Mouse (Mus musculus): ENCODE measurements at regions not wholly inside any gene's neighbourhood (a gene's known extent, or its start where the extent isn't known, plus 50 kb on each side); places are given as distances from the start of the nearest gene placed in this dataset.
A peak's percentile ranks its signal among the peaks of the same experiment; 100 is the strongest.

- H3K4me1 ChIP-seq (replicated peaks): no peaks in the 10 kb centered on the region
- no peaks in the 10 kb centered on the region for H3K27me3 ChIP-seq
- 88% methylated on average over 4 of the region's 4 CpGs for WGBS
- no peak for ATAC-seq (ENCODE audit: low FRiP score, low read depth)
- H3K36me3 ChIP-seq: no peaks in the 10 kb centered on the region
- H3K9ac ChIP-seq: no peak overlapping the region
- H3K9me3 ChIP-seq: no peaks in the 10 kb centered on the region
- no peak overlapping the region for H3K4me3 ChIP-seq
- H3K27ac ChIP-seq (replicated peaks): no peak overlapping the region
- H3K4me2 ChIP-seq: no peak overlapping the region
These were observed 217.7 kb downstream of the Lrfn2 start for GRCm38 (mm10) chr17:49149896-49150295.

- no peak overlapping the region for H3K9ac ChIP-seq
- no peak overlapping the region for H3K27ac ChIP-seq (replicated peaks)
- H3K36me3 ChIP-seq: no peaks in the 10 kb centered on the region
- no peaks in the 10 kb centered on the region for H3K9me3 ChIP-seq
- H3K4me1 ChIP-seq (replicated peaks): no peaks in the 10 kb centered on the region
- H3K27me3 ChIP-seq: no peaks in the 10 kb centered on the region
- H3K4me3 ChIP-seq: no peak overlapping the region
- H3K4me2 ChIP-seq: no peak overlapping the region
- WGBS: 67% methylated on average over 3 of the region's 3 CpGs
- no peak for ATAC-seq (ENCODE audit: low FRiP score, low read depth)
These were observed 218.8 kb downstream of the Lrfn2 start for GRCm38 (mm10) chr17:49150971-49151422.

GRCm38 (mm10) chr17:49153994-49154393, 221.8 kb downstream of the Lrfn2 start:
- Histone ChIP-seq H3K27ac (replicated peaks) (no peak overlapping the region), H3K9ac (no peak overlapping the region), H3K36me3 (no peaks in the 10 kb centered on the region), H3K4me3 (no peak overlapping the region), H3K4me1 (replicated peaks) (no peaks in the 10 kb centered on the region), H3K27me3 (no peaks in the 10 kb centered on the region), H3K4me2 (no peak overlapping the region), H3K9me3 (no peaks in the 10 kb centered on the region)
- 84% methylated on average over 9 of the region's 9 CpGs for WGBS
- no peak for ATAC-seq (ENCODE audit: low FRiP score, low read depth)

GRCm38 (mm10) chr17:49155001-49155515, 222.9 kb downstream of the Lrfn2 start:
- WGBS: 84% methylated on average over 9 of the region's 9 CpGs
- no peaks in the 10 kb centered on the region for H3K4me1 ChIP-seq (replicated peaks)
- no peak overlapping the region for H3K27ac ChIP-seq (replicated peaks)
- no peaks in the 10 kb centered on the region for H3K9me3 ChIP-seq
- H3K36me3 ChIP-seq: no peaks in the 10 kb centered on the region
- no peak overlapping the region for H3K4me2 ChIP-seq
- no peak overlapping the region for H3K9ac ChIP-seq
- H3K27me3 ChIP-seq: no peaks in the 10 kb centered on the region
- ATAC-seq (ENCODE audit: low FRiP score, low read depth): no peak
- H3K4me3 ChIP-seq: no peak overlapping the region

GRCm38 (mm10) chr17:49157586-49157985, 225.4 kb downstream of the Lrfn2 start:
- WGBS: 68% methylated on average over 2 of the region's 2 CpGs
- ATAC-seq (ENCODE audit: low FRiP score, low read depth): no peak
- H3K27me3 ChIP-seq: no peaks in the 10 kb centered on the region
- H3K9ac ChIP-seq: no peak overlapping the region
- no peaks in the 10 kb centered on the region for H3K9me3 ChIP-seq
- no peak overlapping the region for H3K4me3 ChIP-seq
- no peak overlapping the region for H3K4me2 ChIP-seq
- no peaks in the 10 kb centered on the region for H3K4me1 ChIP-seq (replicated peaks)
- H3K27ac ChIP-seq (replicated peaks): no peak overlapping the region
- H3K36me3 ChIP-seq: no peaks in the 10 kb centered on the region

- Histone ChIP-seq H3K27me3 (peaks cover 5% of the 10 kb centered on the region), H3K27ac (replicated peaks) (no peak overlapping the region), H3K4me1 (replicated peaks) (peaks cover 21% of the 10 kb centered on the region), H3K36me3 (no peaks in the 10 kb centered on the region), H3K4me3 (peak overlapping the region; percentile 35), H3K9me3 (no peaks in the 10 kb centered on the region), H3K9ac (peak overlapping the region; percentile 38; the same call in 1 of the 2 replicates), H3K4me2 (peak overlapping the region; percentile 76)
- peak; percentile 68 for ATAC-seq (ENCODE audit: low FRiP score, low read depth)
- WGBS: 6% methylated on average over 20 of the region's 20 CpGs
These were observed 239.3 kb downstream of the Lrfn2 start for GRCm38 (mm10) chr17:49171252-49172047.

GRCm38 (mm10) chr17:49172052-49172799, 240.0 kb downstream of the Lrfn2 start:
- Histone ChIP-seq H3K36me3 (no peaks in the 10 kb centered on the region), H3K27ac (replicated peaks) (no peak overlapping the region), H3K9ac (peak overlapping the region; percentile 38; the same call in 1 of the 2 replicates), H3K4me2 (peak overlapping the region; percentile 76), H3K4me3 (peak overlapping the region; percentile 35), H3K4me1 (replicated peaks) (peaks cover 21% of the 10 kb centered on the region), H3K9me3 (no peaks in the 10 kb centered on the region), H3K27me3 (peaks cover 5% of the 10 kb centered on the region)
- 9% methylated on average over 15 of the region's 15 CpGs for WGBS
- 0 out of 2 replicates have a peak, but pooled peaks have one; percentile 51 for ATAC-seq (ENCODE audit: low FRiP score, low read depth)

GRCm38 (mm10) chr17:49172800-49173150, 240.6 kb downstream of the Lrfn2 start:
- Histone ChIP-seq H3K4me3 (no peak overlapping the region), H3K27ac (replicated peaks) (no peak overlapping the region), H3K9ac (no peak overlapping the region), H3K9me3 (no peaks in the 10 kb centered on the region), H3K4me2 (peak overlapping the region; percentile 76; the same call in 1 of the 2 replicates), H3K4me1 (replicated peaks) (peaks cover 21% of the 10 kb centered on the region), H3K36me3 (no peaks in the 10 kb centered on the region), H3K27me3 (peaks cover 5% of the 10 kb centered on the region)
- no peak for ATAC-seq (ENCODE audit: low FRiP score, low read depth)
- WGBS: 46% methylated on average over 8 of the region's 8 CpGs

GRCm38 (mm10) chr17:49177966-49178731, 246.0 kb downstream of the Lrfn2 start:
- no peak for ATAC-seq (ENCODE audit: low FRiP score, low read depth)
- H3K27ac ChIP-seq (replicated peaks): no peak overlapping the region
- 43% methylated on average over 6 of the region's 6 CpGs for WGBS

GRCm38 (mm10) chr17:49182485-49182884, 245.7 kb upstream of the Mocs1 start:
- Histone ChIP-seq H3K4me3 (no peak overlapping the region), H3K4me2 (no peak overlapping the region), H3K4me1 (replicated peaks) (peaks cover 28% of the 10 kb centered on the region; the same call in 1 of the 2 replicates), H3K27me3 (no peaks in the 10 kb centered on the region), H3K27ac (replicated peaks) (no peak overlapping the region), H3K9me3 (no peaks in the 10 kb centered on the region), H3K9ac (no peak overlapping the region), H3K36me3 (no peaks in the 10 kb centered on the region)
- no peak for ATAC-seq (ENCODE audit: low FRiP score, low read depth)
- WGBS: 15% methylated on average over 4 of the region's 4 CpGs

More at GRCm38 (mm10) chr17:49177966-49178731, 246.0 kb downstream of the Lrfn2 start:
- Histone ChIP-seq H3K4me1 (replicated peaks) (peaks cover 26% of the 10 kb centered on the region; the same call in 1 of the 2 replicates), H3K4me2 (no peak overlapping the region), H3K27me3 (no peaks in the 10 kb centered on the region), H3K9ac (no peak overlapping the region), H3K9me3 (no peaks in the 10 kb centered on the region), H3K4me3 (no peak overlapping the region), H3K36me3 (no peaks in the 10 kb centered on the region)

GRCm38 (mm10) chr17:49183917-49184316, 244.2 kb upstream of the Mocs1 start:
- Histone ChIP-seq H3K4me3 (no peak overlapping the region), H3K4me2 (no peak overlapping the region), H3K9me3 (no peaks in the 10 kb centered on the region), H3K36me3 (no peaks in the 10 kb centered on the region), H3K9ac (no peak overlapping the region), H3K27me3 (no peaks in the 10 kb centered on the region), H3K27ac (replicated peaks) (no peak overlapping the region), H3K4me1 (replicated peaks) (peaks cover 18% of the 10 kb centered on the region; the same call in 1 of the 2 replicates)
- WGBS: 60% methylated on average over 3 of the region's 3 CpGs
- ATAC-seq (ENCODE audit: low FRiP score, low read depth): no peak
